Mouse (Mus musculus): ENCODE measurements at regions not wholly inside any gene's neighbourhood (a gene's known extent, or its start where the extent isn't known, plus 50 kb on each side); places are given as distances from the start of the nearest gene placed in this dataset.

DNA sequence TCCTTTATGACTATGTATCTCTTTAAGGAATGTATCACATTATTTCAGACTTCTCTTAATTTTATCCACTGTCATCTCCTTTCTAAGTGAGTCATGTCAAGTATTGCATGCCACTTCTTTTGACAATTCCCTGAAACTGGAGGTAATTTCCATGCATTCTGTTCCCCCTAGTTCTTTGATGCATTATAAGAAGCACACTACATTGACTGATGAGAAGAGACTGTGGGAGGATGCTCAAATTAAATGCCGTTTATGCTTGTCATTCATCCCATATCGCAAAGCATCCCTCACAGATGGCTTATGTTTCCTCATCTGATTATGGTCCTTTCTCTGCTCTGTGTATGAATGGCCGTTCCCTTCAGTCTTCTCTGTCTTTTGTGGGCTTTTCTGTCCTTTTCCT, 57.2 kb upstream of the Hypm start:
- no peak for TF ChIP-seq POLR2A (IDR thresholded peaks at IDR 0.05; ENCODE audit: insufficient read length, low read depth)
- no peak for TF ChIP-seq E2F4 (IDR thresholded peaks at IDR 0.05; ENCODE audit: insufficient read depth)
- no peak for TF ChIP-seq POLR2AphosphoS2 (IDR thresholded peaks at IDR 0.05; ENCODE audit: insufficient read length, low read depth)
- TF ChIP-seq USF1 (IDR thresholded peaks at IDR 0.05; ENCODE audit: low read depth), result no peak

All from myocyte (in vitro differentiated cells).